Comparison of ENCODE assay signal across 19 mouse cellular contexts in genomic region chr4:135766976-135767375, GRCm38 (mm10). TPM values are rescaled to one million over a fixed set of nuclear protein-coding genes. Genes with fewer than 3 reads are reported as not detected.
DNase-seq lines count a peak whose midpoint lies in the region; ATAC-seq and TF ChIP-seq lines count a peak whose summit lies in the region.
"Had no signal": no experiment of that assay in that cellular context is flagged by ENCODE, and none has a peak within 500 bp of the region (broad histone marks: within the 10 kb centered on the region; RNA-seq: fewer than 3 reads in every experiment).

No protein-coding gene starts in this region.

- no peak for TF ChIP-seq EP300 in heart, adult 2 months (IDR thresholded peaks at IDR 0.05; ENCODE audit: insufficient read depth, low read depth, low read length)

- H3K9me3 ChIP-seq in heart, embryonic 10.5 days = no peaks in the 10 kb centered on the region
- H3K9me3 ChIP-seq: liver, embryonic 12.5 days; megakaryocyte, embryonic 14.5 days had no signal

- no peak overlapping the region for H3K4me3 ChIP-seq in heart, adult 2 months
- no peak overlapping the region for H3K4me3 ChIP-seq in heart, embryonic 10.5 days
- H3K4me3 ChIP-seq: liver, embryonic 12.5 days; megakaryocyte, embryonic 14.5 days had no signal

- intact Hi-C loops in heart, adult 2 months (cut with DNase I) = no loop called here

- no peak overlapping the region for H3K9ac ChIP-seq in heart, adult 2 months (ENCODE audit: low read depth, low read length)
- H3K9ac ChIP-seq: liver, embryonic 12.5 days had no signal

- no peaks in the 10 kb centered on the region for H3K27me3 ChIP-seq in heart, adult 2 months (ENCODE audit: control insufficient read depth, insufficient read depth, low read length)
- H3K27me3 ChIP-seq in heart, embryonic 10.5 days (ENCODE audit: insufficient read depth, poor library complexity, severe bottlenecking) = 0 out of 2 replicates have a peak, but pooled peaks cover 16% of the 10 kb centered on the region

- WGBS in heart, adult 2 months = 49% methylated on average over 3 of the region's 3 CpGs
- 76% methylated on average over 3 of the region's 3 CpGs for WGBS in heart, embryonic 10.5 days

- no peaks in the 10 kb centered on the region for H3K36me3 ChIP-seq in heart, adult 2 months (ENCODE audit: control insufficient read depth, insufficient read depth, low read length)
- no peaks in the 10 kb centered on the region for H3K36me3 ChIP-seq in heart, embryonic 10.5 days
- H3K36me3 ChIP-seq: liver, embryonic 12.5 days had no signal

- no peak for ATAC-seq in granulocyte monocyte progenitor cell, adult 5-6 weeks (replicated peaks; ENCODE audit: poor library complexity, severe bottlenecking)
- ATAC-seq: CD4-positive, CD25-positive, alpha-beta regulatory T cell, adult 4 months; inflammation-experienced regulatory T-cells, adult 6 months; liver, embryonic 12.5 days; lung, postnatal 0 days had no signal

- no peak for TF ChIP-seq POLR2A in heart, adult 2 months (IDR thresholded peaks at IDR 0.05; ENCODE audit: insufficient read depth, low read depth, low read length)

- peak; percentile 35 to 53 for DNase-seq in heart, adult 2 months
- DNase-seq in heart, embryonic 10.5 days (ENCODE audit: low spot score) = no peak
- peak; percentile 49 for DNase-seq in ovary, adult 18-20 months (ENCODE audit: low spot score)
- DNase-seq in ovary, postnatal 10 days (ENCODE audit: low spot score) = no peak
- DNase-seq in kidney, adult 8-10 months = peak; percentile 46 to 56
- DNase-seq in natural killer cell, adult 2 months (ENCODE audit: low spot score in 2 of 2) = no peak
- DNase-seq: cerebellum, adult 9-11 months; layer of hippocampus, adult 9-11 months; right cerebral cortex, postnatal 25 days had no signal

- no peak overlapping the region for H3K27ac ChIP-seq in heart, adult 2 months
- no peak overlapping the region for H3K27ac ChIP-seq in heart, embryonic 10.5 days
- H3K27ac ChIP-seq: liver, embryonic 12.5 days had no signal

- no peak for TF ChIP-seq CTCF in heart, adult 2 months (IDR thresholded peaks at IDR 0.05)

- no peaks in the 10 kb centered on the region for H3K79me2 ChIP-seq in heart, adult 2 months (replicated peaks; ENCODE audit: control insufficient read depth, insufficient read depth, low read length)

- H3K4me1 ChIP-seq in heart, adult 2 months (ENCODE audit: control insufficient read depth, insufficient read depth, low read length) = no peaks in the 10 kb centered on the region; the same call in 1 of the 2 replicates
- H3K4me1 ChIP-seq in heart, embryonic 10.5 days = peaks cover 30% of the 10 kb centered on the region

RNA-seq across cellular contexts. Expression of gene Myom3, which starts 7.5 kb away (rescaled TPM):
- total RNA-seq in heart, adult 2 months (2021) = 1 to 10 TPM in 1 of 2 experiments, under 1 TPM in 1; 0.61 to 1.5 TPM
- polyA plus RNA-seq in heart, adult 2 months (2012; rRNA removed) = 1.4 and 1.6 TPM in 2 replicates
- polyA plus RNA-seq in heart, embryonic 10.5 days (2016; fragmentation: Nextera tagmentation; extraction: Ambion mirVana) = 0.05 TPM in 1 of 2 replicates, not detected in the other
- total RNA-seq in granulocyte monocyte progenitor cell, adult 5-6 weeks (2014; fragmentation: Nextera tagmentation) = not detected in 2 replicates
- total RNA-seq in granulocyte monocyte progenitor cell, adult 5-6 weeks (2017) = not detected in 2 replicates
- total RNA-seq: monocyte, adult 5-6 weeks had no signal
- polyA plus RNA-seq: CD4-positive, CD25-positive, alpha-beta regulatory T cell, adult 4 months; inflammation-experienced regulatory T-cells, adult 6 months had no signal

RNA-seq across cellular contexts. Expression of gene Il22ra1, which starts 39.0 kb away (rescaled TPM):
- total RNA-seq in heart, adult 2 months (2021) = under 1 TPM; 0.30 to 0.42 TPM
- 0.15 and 0.23 TPM in 2 replicates for polyA plus RNA-seq in heart, adult 2 months (2012; rRNA removed)
- 0.13 TPM in 1 of 2 replicates, not detected in the other for polyA plus RNA-seq in heart, embryonic 10.5 days (2016; fragmentation: Nextera tagmentation; extraction: Ambion mirVana)
- total RNA-seq in granulocyte monocyte progenitor cell, adult 5-6 weeks (2014; fragmentation: Nextera tagmentation) = not detected in 2 replicates
- not detected in 2 replicates for total RNA-seq in granulocyte monocyte progenitor cell, adult 5-6 weeks (2017)
- total RNA-seq: monocyte, adult 5-6 weeks; neutrophil, adult 5-6 weeks had no signal
- polyA plus RNA-seq: CD4-positive, CD25-positive, alpha-beta regulatory T cell, adult 4 months; embryonic facial prominence, embryonic 11.5 days; heart, postnatal 0 days; inflammation-experienced regulatory T-cells, adult 6 months; lung, postnatal 0 days had no signal

Comparison
In these comparisons a context has a peak if more than half of its experiments do, and no peak if none do; other contexts are left out.
1. DNase-seq: peak in heart, adult 2 months (2 of 2), ovary, adult 18-20 months (single experiment) and kidney, adult 8-10 months (2 of 2); none in heart, embryonic 10.5 days (single experiment), ovary, postnatal 10 days (single experiment) and natural killer cell, adult 2 months (0 of 2).